Comparison of ENCODE assay signal across 14 mouse cellular contexts in genomic region chr11:90347667-90348459, GRCm38 (mm10). TPM values are rescaled to one million over a fixed set of nuclear protein-coding genes. Genes with fewer than 3 reads are reported as not detected.
DNase-seq lines count a peak whose midpoint lies in the region; ATAC-seq and TF ChIP-seq lines count a peak whose summit lies in the region.
"Had no signal": no experiment of that assay in that cellular context is flagged by ENCODE, and none has a peak within 500 bp of the region (broad histone marks: within the 10 kb centered on the region; RNA-seq: fewer than 3 reads in every experiment).

No protein-coding gene starts in this region.

- no peak for TF ChIP-seq CTCF in CH12.LX (conservative IDR thresholded peaks at IDR 0.05 in 1 of 2, IDR thresholded peaks at IDR 0.05 in 1 of 2; ENCODE audit: low read depth in 2 of 2, low read length in 2 of 2)
- no peak for TF ChIP-seq CTCF in intestine, postnatal 0 days (IDR thresholded peaks at IDR 0.05; ENCODE audit: low read depth)

- no peak for ATAC-seq in hindbrain, embryonic 16.5 days
- no peak for ATAC-seq in embryonic facial prominence, embryonic 11.5 days (replicated peaks; ENCODE audit: insufficient number of reproducible peaks, low FRiP score, low TSS enrichment, low read depth)
- ATAC-seq in intestine, postnatal 0 days, result no peak
- ATAC-seq: activated CD4-positive, CD25-positive, alpha-beta regulatory T cell, adult 4 months; liver, embryonic 12.5 days had no signal

- dilution Hi-C loops in CH12.LX (cut with MboI; ENCODE audit: extremely low pct_ligation_motif_present, extremely low pct_unique_long_range_greater_than_20kb, low sequenced_read_pairs), result no loop called here

- H3K27ac ChIP-seq in hindbrain, embryonic 10.5 days, result peak overlapping the region; percentile 66
- no peak overlapping the region for H3K27ac ChIP-seq in hindbrain, embryonic 16.5 days (ENCODE audit: low read depth, low read length)
- H3K27ac ChIP-seq in CH12.LX (ENCODE audit: insufficient read depth, low read depth), result no peak overlapping the region
- no peak overlapping the region for H3K27ac ChIP-seq in embryonic facial prominence, embryonic 11.5 days (replicated peaks; ENCODE audit: low read depth, low read length)
- peak overlapping the region; percentile 4; the same call in 1 of the 2 replicates for H3K27ac ChIP-seq in limb, embryonic 10.5 days
- no peak overlapping the region for H3K27ac ChIP-seq in intestine, postnatal 0 days (ENCODE audit: low read depth, low read length)
- H3K27ac ChIP-seq: liver, embryonic 12.5 days; neural tube, embryonic 12.5 days had no signal

- in situ Hi-C loops in CH12.LX (cut with MboI; ENCODE audit: low pct_ligation_motif_present, low pct_unique_long_range_greater_than_20kb, low sequenced_read_pairs), result no loop called here

- no peaks in the 10 kb centered on the region for H3K9me3 ChIP-seq in hindbrain, embryonic 10.5 days
- no peaks in the 10 kb centered on the region for H3K9me3 ChIP-seq in hindbrain, embryonic 16.5 days (ENCODE audit: control insufficient read depth, low read length)
- no peaks in the 10 kb centered on the region for H3K9me3 ChIP-seq in CH12.LX (replicated peaks; ENCODE audit: low read length)
- H3K9me3 ChIP-seq in embryonic facial prominence, embryonic 11.5 days (replicated peaks; ENCODE audit: control insufficient read depth, low read length), result no peaks in the 10 kb centered on the region
- no peaks in the 10 kb centered on the region for H3K9me3 ChIP-seq in limb, embryonic 10.5 days (replicated peaks)
- H3K9me3 ChIP-seq in intestine, postnatal 0 days (ENCODE audit: control insufficient read depth), result no peaks in the 10 kb centered on the region
- H3K9me3 ChIP-seq: liver, embryonic 12.5 days; neural tube, embryonic 12.5 days had no signal

- TF ChIP-seq RAD21 in CH12.LX (IDR thresholded peaks at IDR 0.05; ENCODE audit: low read depth, low read length), result no peak

- H3K27me3 ChIP-seq in hindbrain, embryonic 10.5 days (ENCODE audit: insufficient read depth, poor library complexity, severe bottlenecking), result no peaks in the 10 kb centered on the region
- H3K27me3 ChIP-seq in hindbrain, embryonic 16.5 days (replicated peaks; ENCODE audit: control insufficient read depth, insufficient read depth, low read length), result no peaks in the 10 kb centered on the region
- no peaks in the 10 kb centered on the region for H3K27me3 ChIP-seq in CH12.LX (replicated peaks)
- H3K27me3 ChIP-seq in embryonic facial prominence, embryonic 11.5 days (ENCODE audit: control insufficient read depth, insufficient read depth, low read length), result no peaks in the 10 kb centered on the region
- no peaks in the 10 kb centered on the region for H3K27me3 ChIP-seq in limb, embryonic 10.5 days (ENCODE audit: low read depth, poor library complexity, severe bottlenecking)
- no peaks in the 10 kb centered on the region for H3K27me3 ChIP-seq in intestine, postnatal 0 days (replicated peaks; ENCODE audit: control insufficient read depth, insufficient read depth, low read length)
- H3K27me3 ChIP-seq: liver, embryonic 12.5 days; neural tube, embryonic 12.5 days had no signal

- peaks cover 23% of the 10 kb centered on the region for H3K4me1 ChIP-seq in hindbrain, embryonic 10.5 days (replicated peaks)
- H3K4me1 ChIP-seq in hindbrain, embryonic 16.5 days (ENCODE audit: control insufficient read depth, insufficient read depth, low read depth, low read length), result no peaks in the 10 kb centered on the region
- H3K4me1 ChIP-seq in CH12.LX (ENCODE audit: control insufficient read depth in 1 of 2, insufficient read depth in 2 of 2), result peaks cover 4 to 9% of the 10 kb centered on the region in 2 experiments
- H3K4me1 ChIP-seq in embryonic facial prominence, embryonic 11.5 days (ENCODE audit: control insufficient read depth, insufficient read depth, low read length), result no peaks in the 10 kb centered on the region
- no peaks in the 10 kb centered on the region; the same call in 1 of the 2 replicates for H3K4me1 ChIP-seq in limb, embryonic 10.5 days
- no peaks in the 10 kb centered on the region for H3K4me1 ChIP-seq in intestine, postnatal 0 days (replicated peaks; ENCODE audit: control insufficient read depth, insufficient read depth, low read length)
- H3K4me1 ChIP-seq: liver, embryonic 12.5 days had no signal

- no peak overlapping the region for H3K9ac ChIP-seq in hindbrain, embryonic 16.5 days (ENCODE audit: low read depth, low read length)
- no peak overlapping the region for H3K9ac ChIP-seq in CH12.LX (ENCODE audit: insufficient read depth, low read depth)
- H3K9ac ChIP-seq in embryonic facial prominence, embryonic 11.5 days (replicated peaks; ENCODE audit: low read length), result no peak overlapping the region
- no peak overlapping the region for H3K9ac ChIP-seq in intestine, postnatal 0 days (ENCODE audit: low read depth, low read length)
- H3K9ac ChIP-seq: liver, embryonic 12.5 days; neural tube, embryonic 12.5 days had no signal

- no peak overlapping the region for H3K4me2 ChIP-seq in hindbrain, embryonic 16.5 days (ENCODE audit: low read length)
- H3K4me2 ChIP-seq in CH12.LX (ENCODE audit: insufficient read depth, low read depth, poor library complexity, severe bottlenecking), result peak overlapping the region; percentile 35; the same call in 1 of the 2 replicates
- no peak overlapping the region for H3K4me2 ChIP-seq in embryonic facial prominence, embryonic 11.5 days (ENCODE audit: low read depth, low read length)
- H3K4me2 ChIP-seq in intestine, postnatal 0 days (replicated peaks; ENCODE audit: low read depth), result no peak overlapping the region
- H3K4me2 ChIP-seq: liver, embryonic 12.5 days; neural tube, embryonic 12.5 days had no signal

- DNase-seq in hindbrain, embryonic 10.5 days (ENCODE audit: low spot score), result no peak
- no peak for DNase-seq in CH12.LX (ENCODE audit: extremely low read depth)
- peak; percentile 6 for DNase-seq in embryonic facial prominence, embryonic 11.5 days (ENCODE audit: low spot score)
- no peak for DNase-seq in limb, embryonic 10.5 days (ENCODE audit: low spot score)
- no peak for DNase-seq in heart, adult 8-10 months (ENCODE audit: low spot score)
- DNase-seq: adrenal gland, postnatal 36 days; gastrocnemius, postnatal 36 days; layer of hippocampus, adult 9-11 months had no signal

- TF ChIP-seq POLR2A in CH12.LX (IDR thresholded peaks at IDR 0.05; ENCODE audit: low read depth, low read length), result no peak

- H3K79me2 ChIP-seq in CH12.LX (replicated peaks; ENCODE audit: control insufficient read depth, extremely low read depth, insufficient read depth, poor library complexity, severe bottlenecking), result no peaks in the 10 kb centered on the region

- WGBS in hindbrain, embryonic 10.5 days, result 70% methylated on average over 13 of the region's 13 CpGs
- 46% methylated on average over 13 of the region's 13 CpGs for WGBS in hindbrain, embryonic 16.5 days
- WGBS in embryonic facial prominence, embryonic 11.5 days, result 42% methylated on average over 13 of the region's 13 CpGs
- 84% methylated on average over 13 of the region's 13 CpGs for WGBS in limb, embryonic 10.5 days
- 71% methylated on average over 13 of the region's 13 CpGs for WGBS in intestine, postnatal 0 days

- no peak overlapping the region for H3K4me3 ChIP-seq in hindbrain, embryonic 10.5 days
- H3K4me3 ChIP-seq in hindbrain, embryonic 16.5 days (ENCODE audit: low read length), result no peak overlapping the region
- H3K4me3 ChIP-seq in CH12.LX (replicated peaks in 1 of 3; ENCODE audit: low read depth in 2 of 3, low read length in 2 of 3, poor library complexity in 1 of 3), result no peak overlapping the region
- H3K4me3 ChIP-seq in embryonic facial prominence, embryonic 11.5 days (ENCODE audit: low read depth, low read length), result no peak overlapping the region
- no peak overlapping the region for H3K4me3 ChIP-seq in limb, embryonic 10.5 days
- H3K4me3 ChIP-seq in intestine, postnatal 0 days (ENCODE audit: low read depth, low read length), result no peak overlapping the region
- H3K4me3 ChIP-seq: liver, embryonic 12.5 days; megakaryocyte, embryonic 14.5 days; neural tube, embryonic 12.5 days had no signal

- H3K36me3 ChIP-seq in hindbrain, embryonic 10.5 days, result no peaks in the 10 kb centered on the region
- no peaks in the 10 kb centered on the region for H3K36me3 ChIP-seq in hindbrain, embryonic 16.5 days (ENCODE audit: control insufficient read depth, insufficient read depth, low read length)
- H3K36me3 ChIP-seq in CH12.LX (replicated peaks in 1 of 2; ENCODE audit: control insufficient read depth in 1 of 2, insufficient read depth in 1 of 2, low read length in 1 of 2), result no peaks in the 10 kb centered on the region
- no peaks in the 10 kb centered on the region for H3K36me3 ChIP-seq in embryonic facial prominence, embryonic 11.5 days (replicated peaks; ENCODE audit: control insufficient read depth, insufficient read depth, low read depth, low read length)
- H3K36me3 ChIP-seq in limb, embryonic 10.5 days, result no peaks in the 10 kb centered on the region
- no peaks in the 10 kb centered on the region for H3K36me3 ChIP-seq in intestine, postnatal 0 days (ENCODE audit: control insufficient read depth, insufficient read depth)
- H3K36me3 ChIP-seq: liver, embryonic 12.5 days; neural tube, embryonic 12.5 days had no signal

- TF ChIP-seq EP300 in CH12.LX (IDR thresholded peaks at IDR 0.05; ENCODE audit: low read length), result no peak

TF ChIP-seq in CH12.LX, 34 proteins besides CTCF, POLR2A, EP300 and RAD21:
- no peak for TF ChIP-seq MAFK (IDR thresholded peaks at IDR 0.05; ENCODE audit: insufficient replicate concordance, low read length)
- no peak for TF ChIP-seq PAX5 (IDR thresholded peaks at IDR 0.05; ENCODE audit: low read length)
- TF ChIP-seq BHLHE40 (IDR thresholded peaks at IDR 0.05; ENCODE audit: low read depth, low read length), result no peak
- TF ChIP-seq CHD2 (IDR thresholded peaks at IDR 0.05; ENCODE audit: low read length), result no peak
- TF ChIP-seq E2F4 (IDR thresholded peaks at IDR 0.05; ENCODE audit: insufficient replicate concordance, low read depth, low read length), result no peak
- TF ChIP-seq ZC3H11A (IDR thresholded peaks at IDR 0.05; ENCODE audit: low read depth, low read length), result no peak
- TF ChIP-seq TCF12 (IDR thresholded peaks at IDR 0.05; ENCODE audit: low read depth, low read length), result no peak

RNA-seq across cellular contexts. Expression of gene Hlf, which starts 42.8 kb away (rescaled TPM):
- 1.0 and 1.9 TPM in 2 replicates for polyA plus RNA-seq in hindbrain, embryonic 10.5 days (2016; fragmentation: Nextera tagmentation; extraction: Ambion mirVana)
- polyA plus RNA-seq in hindbrain, embryonic 16.5 days (2015; fragmentation: Nextera tagmentation; extraction: Ambion mirVana), result 5.5 and 7.1 TPM in 2 replicates
- 0.04 TPM in 1 of 2 replicates, not detected in the other for total RNA-seq in CH12.LX (2012; rRNA removed)
- 0.05 and 0.08 TPM in 2 replicates for total RNA-seq in CH12.LX (2014; rRNA removed)
- 0.22 and 0.36 TPM in 2 replicates for polyA plus RNA-seq in CH12.LX (2012; ENCODE audit: insufficient read length, low read depth)
- polyA plus RNA-seq in embryonic facial prominence, embryonic 11.5 days (2014; fragmentation: Nextera tagmentation; extraction: Ambion mirVana), result 1.1 and 1.6 TPM in 2 replicates
- polyA plus RNA-seq in limb, embryonic 10.5 days (2016; fragmentation: Nextera tagmentation; extraction: Ambion mirVana), result 0.21 and 0.29 TPM in 2 replicates
- 0.81 and 1.0 TPM in 2 replicates for polyA plus RNA-seq in intestine, postnatal 0 days (2015; fragmentation: Nextera tagmentation; extraction: Ambion mirVana)
- 10 to 100 TPM; 14.6 to 34.7 (median 21.5) TPM for total RNA-seq in heart, adult 8-10 months (2022)

Comparison
In these comparisons a context has a peak if more than half of its experiments do, and no peak if none do; other contexts are left out.
1. H3K27ac ChIP-seq: peak in hindbrain, embryonic 10.5 days (single experiment) and limb, embryonic 10.5 days (single experiment); none in hindbrain, embryonic 16.5 days (single experiment), CH12.LX (single experiment), embryonic facial prominence, embryonic 11.5 days (single experiment) and intestine, postnatal 0 days (single experiment).